Mouse (Mus musculus) heart, postnatal 0 days (tissue): ENCODE data around the gene Slc25a26.

Source experiments
- CTCF ChIP-seq: IDR thresholded peaks from 2 replicates; pipeline ENCODE4 v1.5.1; 2016; ENCODE audit warnings: antibody characterized with exemption, control low read depth, low read depth
- EP300 ChIP-seq: IDR thresholded peaks from 2 replicates; pipeline ENCODE4 v1.6.1; 2016; ENCODE audit warnings: antibody characterized with exemption, low read depth

DNA sequence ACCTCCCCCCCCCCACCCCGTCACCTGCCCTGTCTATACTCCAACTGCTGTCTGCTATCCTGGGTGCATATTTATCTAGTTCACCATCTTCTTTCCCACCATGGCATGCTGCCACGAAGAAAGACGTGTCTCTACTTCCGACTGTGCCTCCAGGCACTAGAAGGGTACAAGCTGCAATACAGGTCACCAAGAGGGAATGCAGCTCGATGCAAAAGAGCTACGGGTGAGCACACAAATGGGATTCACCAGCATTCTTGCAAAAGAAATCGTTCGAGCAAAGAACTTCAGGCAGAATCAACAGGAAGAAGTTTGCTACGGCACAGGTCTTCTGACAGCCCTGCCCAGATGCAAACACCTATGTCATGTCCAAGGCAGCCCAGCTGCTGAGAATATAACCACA, 134.6 kb downstream of the Slc25a26 start:
- no peak for TF ChIP-seq CTCF
- TF ChIP-seq EP300, result no peak
